Mouse (Mus musculus) ES-Bruce4 (cell line): ENCODE data around the gene Eif5.

Source experiments
- CTCF ChIP-seq: IDR thresholded peaks from one replicate; pipeline ENCODE4 v1.8.1; 2011; ENCODE audit warnings: low read depth, low read length
- EP300 ChIP-seq: IDR thresholded peaks from 2 replicates; pipeline ENCODE4 v1.6.1; 2011; ENCODE audit warnings: low read depth, low read length; ENCODE audit not compliant: insufficient read depth
- POLR2A ChIP-seq: IDR thresholded peaks from one replicate; pipeline ENCODE4 v1.8.1; 2011; ENCODE audit warnings: low read length; ENCODE audit not compliant: insufficient read depth

DNA sequence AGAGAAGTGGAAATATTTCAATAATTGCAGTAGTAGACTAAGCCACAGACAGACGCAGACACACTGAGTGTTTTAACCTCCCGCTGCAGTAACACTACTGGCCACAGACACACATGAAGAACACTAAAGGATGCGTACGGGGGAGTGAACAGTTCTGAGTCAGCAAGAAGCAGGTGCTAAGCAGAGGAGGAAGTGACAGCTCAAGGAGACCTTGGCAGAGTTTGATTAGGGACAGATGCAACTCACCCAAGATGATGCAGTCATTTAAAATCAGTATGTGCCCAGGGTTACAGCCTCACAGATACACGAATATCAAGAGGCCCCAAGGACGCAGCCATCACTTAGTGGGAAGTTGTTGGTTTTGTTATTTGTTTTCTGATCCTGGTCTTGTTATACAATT is 21.0 kb upstream of the Eif5 start:
- no peak for TF ChIP-seq POLR2A
- no peak for TF ChIP-seq CTCF
- TF ChIP-seq EP300, result no peak
